Mouse (Mus musculus) ES-E14 (cell line): ENCODE data around the gene Rnft2. TPM values are rescaled to one million over a fixed set of nuclear protein-coding genes. Genes with fewer than 3 reads are reported as not detected.

Experiments used
- DNase-seq: peaks from one replicate; pipeline ENCODE4 v3.0.0-alpha.2; 2013; ENCODE audit warnings: low read depth, low spot score
- H3K27ac ChIP-seq: 2 replicates; pipeline ENCODE4 v1.5.1; 2012; ENCODE audit warnings: low read depth, mild to moderate bottlenecking, low read length, moderate library complexity, mixed read lengths; ENCODE audit not compliant: poor library complexity, insufficient read depth, severe bottlenecking
- H3K36me3 ChIP-seq: 2 replicates; pipeline ENCODE4 v1.6.1; 2012; ENCODE audit warnings: mild to moderate bottlenecking, low read length, moderate library complexity, mixed read lengths; ENCODE audit not compliant: control insufficient read depth, poor library complexity, insufficient read depth, severe bottlenecking
- H3K4me1 ChIP-seq, 2 experiments: fragments of 150-350 bp in 1 of 2; sonication (generic) in 1 of 2; 2 replicates each; pipeline ENCODE4 v1.6.1; 2012; ENCODE audit warnings: low read length in 2 of 2, mild to moderate bottlenecking in 1 of 2, mixed read lengths in 1 of 2; ENCODE audit not compliant: control insufficient read depth in 2 of 2, insufficient read depth in 2 of 2, poor library complexity in 1 of 2
- H3K4me3 ChIP-seq, 2 experiments: fragments of 150-350 bp in 1 of 2; sonication (generic) in 1 of 2; 2 replicates each; pipeline ENCODE4 v1.5.1; 2012; ENCODE audit warnings: low read length in 2 of 2, low read depth in 1 of 2, mild to moderate bottlenecking in 1 of 2, mixed read lengths in 1 of 2; ENCODE audit not compliant: insufficient read depth in 1 of 2, poor library complexity in 1 of 2, severe bottlenecking in 1 of 2
- H3K9ac ChIP-seq: 2 replicates; pipeline ENCODE4 v1.6.1; 2012; ENCODE audit warnings: low read depth, mild to moderate bottlenecking, low read length, mixed read lengths; ENCODE audit not compliant: poor library complexity, insufficient read depth, severe bottlenecking
- H3K9me3 ChIP-seq: fragments of 150-350 bp; sonication (generic); 2 replicates; pipeline ENCODE4 v1.6.1; 2012; ENCODE audit warnings: low read depth, mild to moderate bottlenecking, low read length; ENCODE audit not compliant: control insufficient read depth, insufficient read depth
- CHD2 ChIP-seq: IDR thresholded peaks from 2 replicates; pipeline ENCODE4 v1.6.1; 2014; ENCODE audit warnings: mild to moderate bottlenecking, low read depth, low read length, inconsistent platforms
- HCFC1 ChIP-seq: IDR thresholded peaks from 2 replicates; pipeline ENCODE4 v1.6.1; 2012; ENCODE audit warnings: low read length, inconsistent platforms, borderline replicate concordance; ENCODE audit not compliant: insufficient read depth
- MAFK ChIP-seq: IDR thresholded peaks from 2 replicates; pipeline ENCODE4 v1.6.1; 2014; ENCODE audit warnings: mild to moderate bottlenecking, low read depth, low read length, inconsistent platforms; ENCODE audit not compliant: insufficient read depth
- ZC3H11A ChIP-seq: IDR thresholded peaks from 2 replicates; pipeline ENCODE4 v1.6.1; 2012; ENCODE audit warnings: low read depth, mild to moderate bottlenecking, inconsistent platforms, low read length, borderline replicate concordance
- ZNF384 ChIP-seq: IDR thresholded peaks from 2 replicates; pipeline ENCODE4 v1.6.1; 2012; ENCODE audit warnings: low read depth, low read length, inconsistent platforms
- in situ Hi-C, 2 experiments: fragments of 600-800 bp; cut with MboI; formaldehyde crosslinking; loops; one replicate each; pipeline ENCODE4 v1.15.1; 2025; ENCODE audit warnings: low sequenced_read_pairs in 2 of 2, inconsistent platforms in 1 of 2; ENCODE audit not compliant: unreplicated experiment in 2 of 2
- total RNA-seq: library from RNA; depleted of rRNA; stranded (reverse); fragments of 300-350 nt; gene quantifications from 2 replicates; pipeline ENCODE4 v1.2.3, GENCODE M21; 2012

The Rnft2 gene
- total RNA-seq, 1 experiment = 7.9 TPM

DNA sequence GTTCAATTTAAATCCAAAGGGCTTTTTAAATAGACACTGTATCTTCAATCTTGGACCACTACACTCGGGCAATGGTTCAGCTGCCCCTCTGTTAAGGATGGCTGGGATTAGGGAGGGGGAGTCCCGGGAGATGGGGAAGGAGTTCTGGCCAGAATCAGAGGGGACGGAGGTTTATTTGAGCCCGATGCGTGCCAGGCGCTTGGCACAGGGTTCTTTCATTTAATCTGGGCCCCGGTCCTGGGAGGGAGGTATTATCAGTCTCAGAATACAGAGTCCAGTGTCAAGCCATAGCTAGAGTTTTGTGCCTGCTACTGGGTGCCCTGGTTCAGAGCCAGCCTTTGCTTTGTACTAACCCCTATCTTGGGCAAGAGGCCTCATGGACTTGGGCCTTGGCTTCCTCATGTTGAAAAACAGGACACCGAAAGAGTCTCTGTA is 77.3 kb downstream of the Rnft2 start:
- in situ Hi-C loops = loop anchor here in 1 of 2 experiments (25.0 kb wide), 1 partner anchor 1495 kb away; the partner anchor contains the start of gene Tbx3
- 0 out of 4 replicates have a peak, but pooled peaks cover 0 to 6% of the 10 kb centered on the region in 2 experiments for H3K4me1 ChIP-seq
- no peak overlapping the region for H3K9ac ChIP-seq
- H3K36me3 ChIP-seq = no peaks in the 10 kb centered on the region
- H3K9me3 ChIP-seq = no peaks in the 10 kb centered on the region
- TF ChIP-seq CHD2 = no peak
- no peak for TF ChIP-seq ZNF384
- no peak for TF ChIP-seq HCFC1
- no peak for TF ChIP-seq MAFK
- no peak for TF ChIP-seq ZC3H11A
- H3K4me3 ChIP-seq = no peak overlapping the region
- H3K27ac ChIP-seq = no peak overlapping the region
- no peak for DNase-seq

DNA sequence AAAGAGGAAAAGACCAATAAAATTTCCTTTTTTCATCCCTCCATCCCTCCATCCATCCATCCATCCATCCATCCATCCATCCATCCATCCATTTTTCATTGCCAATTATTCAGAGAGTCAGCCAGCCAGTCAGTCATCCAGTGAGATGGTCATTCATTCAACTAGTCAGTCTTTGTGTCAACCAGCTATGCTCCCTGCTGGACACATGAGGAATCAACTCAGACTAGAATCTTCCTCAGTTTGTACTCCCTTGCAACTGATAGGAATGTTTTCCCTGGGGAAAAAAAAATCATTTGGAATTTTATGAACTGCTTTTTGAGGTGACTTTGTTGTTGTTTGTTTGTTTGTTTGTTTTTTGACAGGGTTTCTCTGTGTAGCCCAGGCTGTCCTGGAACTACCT is 79.5 kb downstream of the Rnft2 start:
- peaks cover under 1 to 10% of the 10 kb centered on the region in 2 experiments; a peak in 1 of 4 replicates for H3K4me1 ChIP-seq
- DNase-seq = no peak
- in situ Hi-C loops = loop anchor here in 1 of 2 experiments (25.0 kb wide), 1 partner anchor 1497 kb away; the partner anchor contains the start of gene Tbx3
- TF ChIP-seq ZNF384 (no peak), ZC3H11A (no peak), HCFC1 (no peak), CHD2 (no peak), MAFK (no peak)
- no peaks in the 10 kb centered on the region for H3K36me3 ChIP-seq
- no peaks in the 10 kb centered on the region for H3K9me3 ChIP-seq
- H3K27ac ChIP-seq = no peak overlapping the region
- no peak overlapping the region for H3K9ac ChIP-seq
- no peak overlapping the region for H3K4me3 ChIP-seq

DNA sequence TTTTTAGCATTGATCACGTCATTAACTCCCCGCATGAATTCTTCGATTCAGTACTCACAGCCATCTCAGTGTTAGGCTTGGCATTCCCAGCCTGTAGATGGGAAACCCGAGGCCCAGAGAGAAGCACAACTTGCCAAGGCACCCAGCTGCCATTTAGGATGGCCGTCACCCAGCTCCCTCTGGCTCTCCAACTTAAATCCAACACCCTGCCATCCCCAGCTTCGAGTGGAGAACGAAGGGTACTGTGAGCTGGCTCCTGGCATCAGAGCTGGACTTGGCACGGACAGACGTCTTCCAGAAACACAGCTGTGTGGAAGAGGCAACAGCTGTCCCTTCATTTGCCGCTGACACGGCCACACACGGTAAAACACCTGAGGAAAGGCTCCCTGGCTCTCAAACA is 80.3 kb downstream of the Rnft2 start, which contains the start of gene Hrk:
Gene Hrk, plus strand, starts transcription at position 68 of the 400 bp plus-strand sequence.
- H3K9me3 ChIP-seq = no peaks in the 10 kb centered on the region
- in situ Hi-C loops = loop anchor here in 1 of 2 experiments (25.0 kb wide), 1 partner anchor 1498 kb away; the partner anchor contains the start of gene Tbx3
- TF ChIP-seq ZNF384 = no peak
- no peak for TF ChIP-seq CHD2
- TF ChIP-seq HCFC1 = no peak
- no peak for TF ChIP-seq MAFK
- TF ChIP-seq ZC3H11A = no peak

DNA sequence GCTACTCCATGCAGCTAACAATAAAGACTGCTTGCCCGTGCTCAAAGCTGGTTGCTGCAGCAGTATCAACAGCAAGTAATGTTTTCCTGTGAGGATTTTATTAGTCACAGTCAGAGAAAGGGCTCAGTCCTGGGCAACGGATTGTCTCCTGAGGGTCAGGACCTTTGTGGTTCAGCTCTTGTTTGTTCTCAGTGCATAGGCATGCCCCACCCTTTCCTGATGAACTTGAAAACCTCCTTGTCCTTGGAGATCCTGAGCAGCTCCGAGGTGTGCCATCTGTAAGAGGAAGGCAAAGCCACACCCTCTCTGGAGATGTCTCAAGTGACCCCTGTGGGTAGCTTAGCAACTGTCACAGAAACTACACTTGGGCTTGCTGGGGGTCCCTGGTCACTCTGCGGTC is 84.2 kb downstream of the Rnft2 start:
- Histone ChIP-seq H3K4me3 (no peak overlapping the region), H3K4me1 (peaks cover 3 to 6% of the 10 kb centered on the region in 2 experiments; a peak in 1 of 4 replicates), H3K9ac (no peak overlapping the region), H3K9me3 (no peaks in the 10 kb centered on the region), H3K36me3 (no peaks in the 10 kb centered on the region), H3K27ac (no peak overlapping the region)
- DNase-seq = no peak
- TF ChIP-seq CHD2 (no peak), MAFK (no peak), HCFC1 (no peak)
- in situ Hi-C loops = loop anchor here in 1 of 2 experiments (25.0 kb wide), 1 partner anchor 1502 kb away; the partner anchor contains the start of gene Tbx3

More for the DNA sequence above, 80.3 kb downstream of the Rnft2 start, which contains the start of gene Hrk:
- Histone ChIP-seq H3K27ac (no peak within 1 kb of the TSS), H3K36me3 (no peaks in the 10 kb centered on the region), H3K4me3 (no peak within 1 kb of the TSS), H3K4me1 (peaks cover 3 to 10% of the 10 kb centered on the region in 2 experiments; a peak in 1 of 4 replicates), H3K9ac (no peak within 1 kb of the TSS)
- DNase-seq = no peak
